Mouse (Mus musculus): ENCODE data around the gene Fkbp7.

DNA sequence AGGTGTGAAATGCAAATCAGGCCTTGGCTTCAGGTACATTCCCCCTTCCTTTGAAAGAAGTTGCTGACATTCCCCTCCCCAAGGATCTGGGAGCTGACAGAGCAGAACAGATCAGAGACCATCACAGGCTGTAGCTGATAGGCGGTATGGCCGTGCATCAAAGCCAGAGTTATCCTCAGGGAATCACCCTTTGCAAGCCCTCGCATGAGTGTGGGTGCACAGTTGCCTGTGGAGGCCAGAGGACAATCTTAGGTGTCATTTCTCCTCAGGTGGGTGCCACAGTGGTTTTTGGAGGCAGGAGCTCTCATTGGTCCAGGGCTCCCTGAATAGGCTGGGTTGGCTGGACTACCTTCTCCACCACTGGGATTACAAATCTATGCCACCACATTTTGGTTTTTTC lies 29.3 kb upstream of the Fkbp7 start:
- no peak for TF ChIP-seq CTCF (conservative IDR thresholded peaks at IDR 0.05; ENCODE audit: low read length)
- TF ChIP-seq NANOG (IDR thresholded peaks at IDR 0.05; ENCODE audit: borderline replicate concordance, low read length) = no peak
- no peak for TF ChIP-seq POU5F1 (IDR thresholded peaks at IDR 0.05; ENCODE audit: borderline replicate concordance, low read length)
